Mouse (Mus musculus) midbrain, embryonic 13.5 days (tissue): ENCODE data around the gene Pde11a. TPM values are rescaled to one million over a fixed set of nuclear protein-coding genes. Genes with fewer than 3 reads are reported as not detected.

ENCODE experiments used
- ATAC-seq: fragments of 200-750 bp; cut with Nextera tagmentation; 2 replicates; pipeline ENCODE4 v1.8.0; 2017; ENCODE audit warnings: mild to moderate bottlenecking, moderate TSS enrichment, moderate library complexity
- H3K27ac ChIP-seq: fragments of 300-500 bp; sonication (generic); 2 replicates; pipeline ENCODE4 v1.5.1; 2015; ENCODE audit warnings: inconsistent platforms, mild to moderate bottlenecking, moderate library complexity
- H3K27me3 ChIP-seq: fragments of 300-500 bp; sonication (generic); 2 replicates; pipeline ENCODE4 v1.6.1; 2015; ENCODE audit warnings: mild to moderate bottlenecking, inconsistent platforms
- H3K36me3 ChIP-seq: fragments of 300-500 bp; sonication (generic); 2 replicates; pipeline ENCODE4 v1.6.1; 2015; ENCODE audit warnings: mild to moderate bottlenecking, inconsistent platforms
- H3K4me1 ChIP-seq: fragments of 300-500 bp; sonication (generic); replicated peaks from 2 replicates; pipeline ENCODE4 v1.6.1; 2015; ENCODE audit warnings: inconsistent platforms
- H3K4me2 ChIP-seq: fragments of 300-500 bp; sonication (generic); replicated peaks from 2 replicates; pipeline ENCODE4 v1.6.1; 2015; ENCODE audit warnings: moderate library complexity, mild to moderate bottlenecking, inconsistent platforms
- H3K4me3 ChIP-seq: fragments of 300-500 bp; sonication (generic); replicated peaks from 2 replicates; pipeline ENCODE4 v1.5.1; 2015; ENCODE audit warnings: mild to moderate bottlenecking, inconsistent platforms
- H3K9ac ChIP-seq: fragments of 300-500 bp; sonication (generic); replicated peaks from 2 replicates; pipeline ENCODE4 v1.6.1; 2015; ENCODE audit warnings: mild to moderate bottlenecking, inconsistent platforms
- H3K9me3 ChIP-seq: fragments of 300-500 bp; sonication (generic); 2 replicates; pipeline ENCODE4 v1.6.1; 2016; ENCODE audit warnings: mild to moderate bottlenecking, inconsistent platforms
- WGBS: fragments of 180-500 bp; shearing (Covaris S2); methylation state at CpG from one replicate; pipeline ENCODE4 v1.1.7; 2015; 5-methylcytosine and 5-hydroxymethylcytosine counted together
- polyA plus RNA-seq: library from polyadenylated mRNA; unstranded; fragments of >200 nt; fragmentation: Nextera tagmentation; extraction: Ambion mirVana; gene quantifications from 2 replicates; pipeline ENCODE4 v1.2.1, GENCODE M21; 2015

Pde11a gene
- polyA plus RNA-seq, 1 experiment from 2014 or later, result 0.44 TPM

- no peaks in the 10 kb centered on the region for H3K27me3 ChIP-seq
- H3K36me3 ChIP-seq, result no peaks in the 10 kb centered on the region
- H3K4me1 ChIP-seq, result no peaks in the 10 kb centered on the region
- H3K4me2 ChIP-seq, result no peak overlapping the region
- no peak overlapping the region for H3K9ac ChIP-seq
- H3K9me3 ChIP-seq, result no peaks in the 10 kb centered on the region
- no peak overlapping the region for H3K27ac ChIP-seq
- WGBS, result 91% methylated on average over 10 of the region's 10 CpGs
- ATAC-seq, result no peak
- no peak overlapping the region for H3K4me3 ChIP-seq
These were observed 100.7 kb downstream of the Pde11a start for GRCm38 (mm10) chr2:76237638-76238420.

GRCm38 (mm10) chr2:76220364-76221108 lies 118.0 kb downstream of the Pde11a start:
- Histone ChIP-seq H3K27ac (no peak overlapping the region), H3K27me3 (no peaks in the 10 kb centered on the region), H3K9ac (no peak overlapping the region), H3K9me3 (no peaks in the 10 kb centered on the region), H3K4me3 (no peak overlapping the region), H3K36me3 (no peaks in the 10 kb centered on the region), H3K4me2 (no peak overlapping the region), H3K4me1 (peaks cover 8% of the 10 kb centered on the region)
- 30% methylated on average over 6 of the region's 6 CpGs for WGBS
- ATAC-seq, result peak; percentile 24; the same call in 1 of the 2 replicates

GRCm38 (mm10) chr2:76219540-76219939 lies 119.0 kb downstream of the Pde11a start:
- Histone ChIP-seq H3K27ac (no peak overlapping the region), H3K4me3 (no peak overlapping the region), H3K4me2 (no peak overlapping the region), H3K4me1 (peaks cover 8% of the 10 kb centered on the region), H3K27me3 (no peaks in the 10 kb centered on the region), H3K9ac (no peak overlapping the region), H3K9me3 (no peaks in the 10 kb centered on the region), H3K36me3 (no peaks in the 10 kb centered on the region)
- WGBS, result 85% methylated on average over 6 of the region's 6 CpGs
- ATAC-seq, result no peak

GRCm38 (mm10) chr2:76216146-76216545 lies 122.4 kb downstream of the Pde11a start:
- Histone ChIP-seq H3K27me3 (no peaks in the 10 kb centered on the region), H3K27ac (no peak overlapping the region), H3K9me3 (no peaks in the 10 kb centered on the region), H3K4me1 (peaks cover 8% of the 10 kb centered on the region), H3K36me3 (no peaks in the 10 kb centered on the region), H3K4me2 (no peak overlapping the region), H3K9ac (no peak overlapping the region), H3K4me3 (no peak overlapping the region)
- WGBS, result 66% methylated on average over 7 of the region's 7 CpGs
- ATAC-seq, result no peak

GRCm38 (mm10) chr2:76215219-76215618 lies 123.4 kb downstream of the Pde11a start:
- H3K4me1 ChIP-seq, result peaks cover 1% of the 10 kb centered on the region; the same call in 1 of the 2 replicates
- H3K9me3 ChIP-seq, result no peaks in the 10 kb centered on the region
- no peak for ATAC-seq
- no peaks in the 10 kb centered on the region for H3K27me3 ChIP-seq
- no peak overlapping the region for H3K4me2 ChIP-seq
- H3K4me3 ChIP-seq, result no peak overlapping the region
- no peaks in the 10 kb centered on the region for H3K36me3 ChIP-seq
- no peak overlapping the region for H3K27ac ChIP-seq
- H3K9ac ChIP-seq, result no peak overlapping the region
- 86% methylated on average over 9 of the region's 9 CpGs for WGBS

GRCm38 (mm10) chr2:76185126-76185525 lies 153.4 kb downstream of the Pde11a start:
- Histone ChIP-seq H3K9me3 (no peaks in the 10 kb centered on the region), H3K4me1 (no peaks in the 10 kb centered on the region), H3K27me3 (no peaks in the 10 kb centered on the region), H3K27ac (no peak overlapping the region), H3K36me3 (no peaks in the 10 kb centered on the region), H3K4me2 (no peak overlapping the region), H3K4me3 (no peak overlapping the region), H3K9ac (no peak overlapping the region)
- 61% methylated on average over 1 of the region's 1 CpGs for WGBS
- ATAC-seq, result no peak

- Histone ChIP-seq H3K4me1 (no peaks in the 10 kb centered on the region), H3K27ac (no peak overlapping the region), H3K4me2 (no peak overlapping the region), H3K9me3 (no peaks in the 10 kb centered on the region), H3K4me3 (no peak overlapping the region), H3K27me3 (no peaks in the 10 kb centered on the region), H3K36me3 (no peaks in the 10 kb centered on the region), H3K9ac (no peak overlapping the region)
- ATAC-seq, result no peak
- 82% methylated on average over 4 of the region's 4 CpGs for WGBS
These were observed 175.8 kb downstream of the Pde11a start for GRCm38 (mm10) chr2:76162822-76163221.

GRCm38 (mm10) chr2:76158973-76159372 lies 179.6 kb downstream of the Pde11a start:
- no peak overlapping the region for H3K9ac ChIP-seq
- no peaks in the 10 kb centered on the region for H3K27me3 ChIP-seq
- no peak for ATAC-seq
- H3K4me1 ChIP-seq, result no peaks in the 10 kb centered on the region
- whole genome bisulfite sequencing, result 64% methylated on average over 2 of the region's 2 CpGs
- no peaks in the 10 kb centered on the region for H3K9me3 ChIP-seq
- no peak overlapping the region for H3K27ac ChIP-seq
- H3K4me3 ChIP-seq, result no peak overlapping the region
- no peaks in the 10 kb centered on the region for H3K36me3 ChIP-seq
- no peak overlapping the region for H3K4me2 ChIP-seq

GRCm38 (mm10) chr2:76141136-76141535 lies 197.4 kb downstream of the Pde11a start:
- no peak for ATAC-seq
- no peak overlapping the region for H3K4me2 ChIP-seq
- WGBS, result 38% methylated on average over 10 of the region's 10 CpGs
- H3K27me3 ChIP-seq, result no peaks in the 10 kb centered on the region
- no peak overlapping the region for H3K4me3 ChIP-seq
- H3K36me3 ChIP-seq, result no peaks in the 10 kb centered on the region
- no peaks in the 10 kb centered on the region for H3K9me3 ChIP-seq
- H3K9ac ChIP-seq, result no peak overlapping the region
- H3K27ac ChIP-seq, result no peak overlapping the region
- no peaks in the 10 kb centered on the region for H3K4me1 ChIP-seq

- no peak overlapping the region for H3K4me3 ChIP-seq
- ATAC-seq, result no peak
- WGBS, result 73% methylated on average over 3 of the region's 3 CpGs
- H3K4me1 ChIP-seq, result peaks cover 3% of the 10 kb centered on the region; the same call in 1 of the 2 replicates
- H3K9ac ChIP-seq, result no peak overlapping the region
- H3K36me3 ChIP-seq, result no peaks in the 10 kb centered on the region
- H3K27ac ChIP-seq, result no peak overlapping the region
- H3K27me3 ChIP-seq, result no peaks in the 10 kb centered on the region
- H3K9me3 ChIP-seq, result no peaks in the 10 kb centered on the region
- H3K4me2 ChIP-seq, result no peak overlapping the region
These were observed 205.6 kb downstream of the Pde11a start for GRCm38 (mm10) chr2:76132983-76133382.

GRCm38 (mm10) chr2:76129933-76130627 lies 208.5 kb downstream of the Pde11a start:
- H3K4me1 ChIP-seq, result peaks cover 3% of the 10 kb centered on the region; the same call in 1 of the 2 replicates
- H3K9me3 ChIP-seq, result no peaks in the 10 kb centered on the region
- no peak overlapping the region for H3K4me3 ChIP-seq
- H3K9ac ChIP-seq, result no peak overlapping the region
- no peaks in the 10 kb centered on the region for H3K36me3 ChIP-seq
- no peak overlapping the region for H3K27ac ChIP-seq
- 44% methylated on average over 12 of the region's 12 CpGs for WGBS
- no peaks in the 10 kb centered on the region for H3K27me3 ChIP-seq
- H3K4me2 ChIP-seq, result no peak overlapping the region
- no peak for ATAC-seq

- Histone ChIP-seq H3K9me3 (no peaks in the 10 kb centered on the region), H3K4me1 (no peaks in the 10 kb centered on the region), H3K9ac (no peak overlapping the region), H3K27me3 (no peaks in the 10 kb centered on the region), H3K4me3 (no peak overlapping the region), H3K4me2 (no peak overlapping the region), H3K36me3 (no peaks in the 10 kb centered on the region), H3K27ac (no peak overlapping the region)
- ATAC-seq, result no peak
- 69% methylated on average over 8 of the region's 8 CpGs for WGBS
These were observed 209.5 kb downstream of the Pde11a start for GRCm38 (mm10) chr2:76129058-76129437.
